Mouse (Mus musculus): ENCODE data around the gene Mrpl52. TPM values are rescaled to one million over a fixed set of nuclear protein-coding genes. Genes with fewer than 3 reads are reported as not detected.

Gene Mrpl52
- total RNA-seq (2021) = 10 to 100 TPM; 89.1 to 94.2 TPM

DNA sequence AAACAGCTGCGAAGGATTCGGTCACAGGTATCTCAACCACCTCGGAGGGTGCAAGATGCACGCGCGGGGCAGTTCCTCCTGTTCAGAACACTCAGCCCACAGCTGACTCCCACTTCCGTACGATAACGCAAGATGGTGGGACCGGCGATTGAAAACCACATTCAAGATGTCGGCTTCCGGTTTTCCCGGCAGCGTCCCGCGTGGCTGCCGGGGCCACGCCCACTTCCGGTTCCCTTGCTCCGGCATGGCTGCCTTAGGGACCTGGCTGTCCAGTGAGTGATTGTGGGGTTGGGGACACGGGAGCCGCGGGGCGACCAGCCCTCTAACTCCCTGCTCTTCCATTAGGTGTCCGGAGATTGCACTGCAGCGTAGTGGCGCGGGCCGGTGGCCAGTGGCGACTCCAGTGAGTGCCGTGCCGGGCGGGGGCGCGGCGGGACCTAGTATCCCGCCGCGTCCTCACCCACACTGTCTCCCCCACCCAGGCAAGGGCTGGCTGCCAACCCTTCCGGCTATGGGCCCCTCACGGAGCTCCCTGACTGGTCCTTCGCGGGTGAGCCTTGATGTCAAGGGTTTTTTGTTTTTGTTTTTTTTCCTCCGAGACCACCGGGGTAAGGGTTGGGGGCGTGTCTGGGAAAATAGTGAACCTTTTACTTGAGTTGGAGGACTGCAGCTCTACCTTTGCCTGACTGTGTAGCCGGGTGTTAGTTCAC lies at the start of gene Mrpl52:
TSS of gene Mrpl52 (plus strand) at position 221 of the 710 bp plus-strand sequence.
- intact Hi-C loops (cut with DNase I) = loop anchor here (2.0 to 5.0 kb wide), 3 partner anchors 22 to 200 kb away; partner anchors contain the start of genes Abhd4 and Dad1
- DNase-seq (ENCODE audit: low spot score in 2 of 2) = peak; percentile 94

DNA sequence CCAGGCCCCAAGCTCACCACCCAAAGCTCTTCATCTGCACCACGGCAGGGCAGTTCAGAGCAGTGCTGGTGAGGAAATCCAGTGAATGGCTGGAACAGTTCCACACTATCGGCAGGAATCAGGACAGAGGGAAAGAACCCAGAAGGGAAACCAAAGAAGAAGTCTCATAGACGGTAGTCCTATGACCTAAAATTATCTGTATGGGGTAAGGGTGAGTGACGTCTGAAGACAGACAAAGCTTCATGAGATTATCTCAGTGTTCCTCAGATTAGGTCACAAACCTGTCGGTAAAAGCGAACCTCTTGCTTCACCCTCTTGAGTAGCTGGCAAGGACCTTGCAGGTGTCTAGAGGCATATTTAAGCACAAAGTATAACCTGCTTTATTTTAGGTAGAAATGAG lies 49.5 kb upstream of the Mrpl52 start:
- intact Hi-C loops (cut with DNase I) = loop anchor here (2.0 kb wide), 1 partner anchor 36 kb away; no protein-coding TSS in a partner anchor
- no peak for DNase-seq (ENCODE audit: low spot score in 2 of 2)

DNA sequence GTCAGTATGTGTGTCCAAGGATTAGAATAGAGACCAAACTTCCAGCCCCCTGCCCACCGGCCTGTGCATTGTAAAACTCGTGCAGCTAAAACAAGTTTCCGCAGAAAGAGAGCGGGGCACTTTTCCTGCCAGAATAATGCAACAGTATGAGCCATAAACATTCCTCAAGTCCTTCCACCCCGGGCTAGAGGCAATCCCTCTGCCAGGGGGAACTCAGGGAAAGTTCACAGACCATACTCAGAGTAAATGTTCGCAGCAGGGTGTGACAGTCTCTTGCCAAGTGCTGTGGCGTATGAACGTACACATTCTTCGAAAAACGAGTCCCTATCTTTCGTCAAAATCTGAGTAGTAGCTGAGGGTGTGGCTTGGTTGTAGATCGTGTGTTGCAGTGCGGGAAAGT lies 47.1 kb upstream of the Mrpl52 start:
- no peak for DNase-seq (ENCODE audit: low spot score in 2 of 2)
- intact Hi-C loops (cut with DNase I) = no loop called here

DNA sequence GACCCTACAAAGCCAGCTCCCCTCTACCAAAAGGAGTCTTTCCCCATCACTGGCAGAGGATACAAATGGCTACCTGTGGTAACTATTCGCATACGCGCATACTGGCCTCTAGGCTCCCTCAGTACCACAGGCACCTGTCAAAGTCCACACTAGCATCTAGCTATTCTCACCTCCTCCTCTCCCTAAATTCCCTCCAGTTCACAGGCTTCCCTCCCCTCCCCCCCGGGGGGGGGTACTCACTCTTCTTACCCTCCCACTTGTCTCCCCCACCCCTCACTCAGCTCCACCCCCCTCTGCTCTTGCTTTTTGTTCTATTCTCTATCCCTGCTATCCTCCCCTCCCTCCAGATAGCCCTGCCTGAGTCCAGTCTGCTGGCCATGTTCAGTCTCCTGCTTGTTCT lies 46.1 kb upstream of the Mrpl52 start:
- no peak for DNase-seq (ENCODE audit: low spot score in 2 of 2)
- intact Hi-C loops (cut with DNase I) = no loop called here

DNA sequence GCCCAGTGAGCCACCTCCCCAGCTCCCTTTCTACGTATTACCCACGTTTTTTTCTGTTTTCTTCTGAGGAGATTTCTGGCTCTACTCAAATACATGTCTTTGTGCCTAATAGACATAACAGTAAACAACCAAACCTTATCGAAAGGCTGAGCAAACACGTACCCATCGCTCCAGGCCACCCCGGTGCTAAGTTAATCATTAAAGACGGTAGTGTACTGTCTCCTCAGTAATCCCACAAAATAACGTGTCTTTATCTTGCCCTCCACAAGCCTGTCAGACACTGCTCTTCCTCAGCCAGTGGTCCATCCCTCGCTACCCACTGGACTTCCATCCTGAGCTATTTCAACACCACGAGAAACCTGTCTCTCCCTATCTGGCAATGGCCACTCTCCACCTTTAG lies 44.9 kb upstream of the Mrpl52 start:
- DNase-seq (ENCODE audit: low spot score in 2 of 2) = no peak
- intact Hi-C loops (cut with DNase I) = no loop called here

DNA sequence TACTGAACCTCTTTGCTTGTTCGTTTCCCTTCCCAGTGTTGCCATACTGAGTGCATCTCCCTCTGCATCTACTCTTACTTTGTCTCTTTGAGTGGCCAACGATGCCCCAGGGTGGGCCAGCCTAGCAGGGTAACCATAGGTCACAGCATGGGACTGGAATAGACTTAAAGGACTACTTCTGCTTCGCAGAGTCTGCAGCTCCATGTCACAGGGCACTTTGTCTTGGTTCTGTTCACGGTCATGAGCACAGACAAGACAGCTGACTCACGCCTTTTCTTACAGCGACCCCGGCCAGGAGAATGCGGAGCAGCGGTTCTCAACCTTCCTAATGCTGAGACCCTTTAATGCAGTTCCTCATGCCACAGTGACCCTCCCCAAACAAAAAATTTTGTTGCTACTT lies 44.1 kb upstream of the Mrpl52 start:
- DNase-seq (ENCODE audit: low spot score in 2 of 2) = peak in 1 of 2 experiments; percentile 11
- intact Hi-C loops (cut with DNase I) = no loop called here

DNA sequence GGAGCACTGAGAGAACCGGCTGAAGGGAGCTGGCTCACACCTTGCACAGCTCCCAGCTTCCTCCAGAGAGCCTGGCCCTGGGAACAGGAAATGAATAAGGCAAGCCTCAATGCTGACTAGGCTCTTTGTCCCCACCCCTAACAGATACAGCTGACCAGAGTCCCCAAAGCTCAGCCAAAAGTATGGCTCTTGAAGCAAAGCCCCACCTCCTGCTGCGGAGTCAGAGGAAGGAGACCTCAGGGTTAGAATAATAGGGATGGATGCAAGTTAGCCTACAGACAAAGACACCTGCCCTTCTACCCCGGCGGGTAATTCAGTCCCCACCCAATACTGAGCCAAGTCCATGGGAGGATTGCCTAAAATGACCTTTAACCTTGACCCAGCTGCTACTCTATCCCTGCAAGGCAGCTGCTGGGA lies 43.3 kb upstream of the Mrpl52 start:
- intact Hi-C loops (cut with DNase I) = no loop called here
- DNase-seq (ENCODE audit: low spot score in 2 of 2) = no peak

DNA sequence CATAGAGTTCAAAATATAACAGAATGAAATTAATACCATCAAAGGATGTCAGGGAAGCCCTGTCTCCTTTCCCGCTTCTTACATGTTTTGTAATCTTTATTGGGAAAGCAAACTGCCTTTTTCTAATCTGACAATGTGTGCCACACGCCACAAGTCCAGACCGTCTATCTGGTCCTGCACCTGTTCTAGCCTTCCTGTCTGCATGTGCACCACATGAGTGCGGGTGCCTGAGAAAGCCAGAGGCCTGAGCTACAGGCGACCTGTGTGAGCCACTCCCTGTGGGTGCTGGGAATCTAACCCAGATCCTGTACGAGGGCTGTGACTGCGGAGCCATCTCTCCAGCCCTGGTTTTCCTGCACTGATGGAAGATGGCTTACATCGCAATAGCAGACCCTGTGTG lies 42.3 kb upstream of the Mrpl52 start:
- DNase-seq (ENCODE audit: low spot score in 2 of 2) = no peak
- intact Hi-C loops (cut with DNase I) = no loop called here

DNA sequence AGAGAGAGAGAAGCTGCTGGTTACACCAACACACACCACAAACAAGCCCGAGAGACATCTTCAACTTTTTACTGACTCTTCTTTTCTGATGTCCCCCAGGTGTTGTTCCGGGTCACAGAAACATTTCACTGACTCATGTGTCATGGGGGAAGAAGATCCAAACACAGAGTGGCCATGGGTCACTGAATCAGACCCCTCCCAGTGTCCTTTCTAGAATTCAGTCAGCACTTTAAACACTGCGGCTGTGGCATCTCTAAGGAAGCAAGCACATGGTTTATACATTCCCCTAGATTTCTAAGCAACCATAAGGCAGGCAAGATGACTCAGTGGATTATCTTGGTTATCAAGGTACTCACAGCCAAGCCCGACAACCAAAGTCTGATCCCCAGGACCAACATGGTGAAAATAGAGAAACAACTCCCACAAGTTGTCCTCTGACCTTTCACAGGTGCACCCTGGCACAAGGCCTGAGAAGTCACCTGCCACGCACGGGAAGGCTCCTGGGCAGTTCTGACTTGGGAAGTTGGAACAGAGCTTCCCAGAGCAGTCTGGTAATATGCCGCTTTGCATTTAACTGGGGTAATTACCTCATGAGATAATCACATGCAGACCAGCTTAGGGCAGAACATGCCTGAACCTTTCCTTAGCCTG lies 40.6 kb upstream of the Mrpl52 start:
- DNase-seq (ENCODE audit: low spot score in 2 of 2) = no peak
- intact Hi-C loops (cut with DNase I) = no loop called here

DNA sequence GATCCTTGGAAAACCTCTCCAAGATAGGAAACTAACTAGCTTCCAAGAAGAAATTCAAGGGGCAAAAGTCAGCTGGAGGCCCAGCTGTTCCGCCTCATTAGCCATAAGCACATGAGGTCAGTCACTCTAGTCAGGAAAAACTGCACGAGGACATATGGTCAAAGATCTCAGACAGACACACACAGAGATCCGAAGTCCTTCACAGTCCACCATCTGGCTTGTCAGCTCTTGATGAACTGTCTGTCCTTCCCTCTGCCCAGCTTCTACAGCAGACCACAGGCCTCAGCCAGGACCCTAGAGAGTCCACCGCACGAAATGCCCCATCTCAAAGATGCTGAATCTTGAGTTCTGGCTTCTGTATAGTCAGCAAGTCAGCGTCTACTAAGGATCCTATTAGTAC lies 39.2 kb upstream of the Mrpl52 start:
- intact Hi-C loops (cut with DNase I) = no loop called here
- no peak for DNase-seq (ENCODE audit: low spot score in 2 of 2)

DNA sequence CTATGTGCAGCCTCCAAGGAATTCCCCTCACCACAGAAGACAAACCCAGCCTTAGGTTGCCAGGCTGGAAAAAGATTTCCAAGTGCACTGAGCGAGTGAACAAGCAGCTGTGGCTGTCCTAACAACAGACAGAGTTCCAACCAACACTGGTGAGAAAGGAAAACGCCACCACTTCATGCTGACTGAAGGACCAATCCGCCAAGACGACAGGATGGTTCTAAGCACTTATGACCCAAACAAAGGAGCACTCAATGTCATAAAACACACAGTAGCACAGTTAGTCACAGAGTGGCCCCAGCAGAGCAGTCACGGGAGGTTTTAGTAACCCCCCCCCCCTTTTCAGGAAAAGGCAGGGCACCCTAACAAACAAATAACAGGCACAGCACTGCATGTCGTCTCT lies 35.9 kb upstream of the Mrpl52 start:
- intact Hi-C loops (cut with DNase I) = no loop called here
- no peak for DNase-seq (ENCODE audit: low spot score in 2 of 2)

DNA sequence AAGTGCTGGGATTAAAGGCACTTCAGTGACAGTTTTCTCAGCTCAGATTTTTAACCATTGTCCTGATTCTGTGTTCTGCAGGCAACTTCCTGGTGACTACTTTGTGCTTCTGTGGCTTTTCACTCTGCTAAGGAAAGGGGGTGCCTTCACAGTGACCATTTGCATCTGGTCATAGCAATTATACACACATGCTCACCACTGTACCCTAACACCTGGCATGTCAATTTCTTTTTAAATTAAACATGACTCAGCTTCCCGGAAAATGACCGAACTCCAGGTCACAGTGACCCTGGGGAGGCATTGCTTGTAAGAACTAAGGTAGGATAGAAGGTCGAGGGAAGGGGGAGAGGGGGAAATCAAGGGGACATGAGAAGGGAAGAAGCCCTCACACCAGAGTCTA lies 32.9 kb upstream of the Mrpl52 start:
- intact Hi-C loops (cut with DNase I) = no loop called here
- no peak for DNase-seq (ENCODE audit: low spot score in 2 of 2)

DNA sequence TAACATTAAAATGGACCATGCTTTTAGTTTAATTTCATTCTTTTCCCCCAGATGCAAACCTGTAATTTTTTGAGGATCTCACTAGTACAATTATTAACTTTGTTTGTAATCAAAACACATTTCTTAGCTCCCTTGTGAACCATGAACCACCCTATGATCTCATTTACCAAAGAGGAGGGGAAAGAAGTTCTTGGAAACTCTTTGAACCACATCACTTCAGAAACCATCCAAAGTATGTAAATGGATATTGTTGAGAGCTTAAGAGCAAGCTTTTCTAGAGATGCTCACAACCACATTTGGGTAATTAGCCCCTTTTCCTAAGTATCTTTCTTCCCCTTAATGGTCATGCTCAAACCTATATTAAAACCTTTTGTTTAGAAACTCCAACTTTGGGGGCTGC lies 32.4 kb upstream of the Mrpl52 start:
- no peak for DNase-seq (ENCODE audit: low spot score in 2 of 2)
- intact Hi-C loops (cut with DNase I) = no loop called here

DNA sequence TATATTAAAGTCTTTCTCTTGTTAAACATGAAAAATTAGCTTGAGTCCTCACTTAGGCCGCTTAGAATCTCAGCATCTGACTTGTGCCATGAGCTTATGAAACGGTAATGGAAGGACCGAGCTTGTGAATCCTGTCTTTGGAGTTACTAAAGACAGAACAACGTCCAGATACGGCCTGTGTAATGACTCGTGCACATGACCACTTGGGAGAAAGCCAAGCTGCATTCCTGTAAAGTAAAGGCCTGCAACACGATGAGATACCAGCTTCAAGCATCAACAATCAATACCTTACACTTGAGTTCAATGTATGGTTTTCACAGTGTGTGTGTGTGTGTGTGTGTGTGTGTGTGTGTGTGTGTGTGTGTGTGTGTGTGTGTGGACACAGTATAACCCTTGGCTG lies 30.0 kb upstream of the Mrpl52 start:
- intact Hi-C loops (cut with DNase I) = no loop called here
- DNase-seq (ENCODE audit: low spot score in 2 of 2) = no peak

DNA sequence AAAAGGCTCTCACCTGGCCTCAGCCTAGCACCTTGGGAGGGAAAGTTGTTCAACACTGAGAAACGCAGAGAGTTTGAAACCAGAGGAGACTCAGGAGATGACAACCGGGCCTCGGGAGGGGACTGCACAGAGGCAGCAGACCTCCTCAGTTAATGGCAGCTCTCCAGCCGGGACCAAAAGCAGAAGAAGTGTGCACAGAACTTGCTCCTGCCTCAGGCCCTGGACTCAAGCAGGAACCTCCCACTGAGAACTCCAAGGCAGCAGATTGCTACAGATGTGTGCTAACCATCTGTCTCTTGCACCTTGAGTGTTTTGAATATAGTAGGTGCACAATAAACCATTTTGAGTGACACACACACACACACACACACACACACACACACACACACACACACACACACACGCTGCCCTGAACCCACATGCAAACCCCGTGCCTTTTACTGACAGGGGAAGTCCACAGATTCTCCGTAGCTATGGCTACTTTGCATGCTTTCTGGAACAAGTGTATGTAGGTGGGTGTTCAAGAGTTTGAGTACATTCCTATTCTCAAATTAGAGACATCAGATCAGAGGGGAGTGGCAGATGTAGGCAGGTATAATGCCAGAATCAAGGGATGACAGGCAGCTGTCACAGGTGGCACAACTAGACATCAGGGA lies 28.7 kb upstream of the Mrpl52 start:
- DNase-seq (ENCODE audit: low spot score in 2 of 2) = peak in 1 of 2 experiments; percentile 15
- intact Hi-C loops (cut with DNase I) = no loop called here

DNA sequence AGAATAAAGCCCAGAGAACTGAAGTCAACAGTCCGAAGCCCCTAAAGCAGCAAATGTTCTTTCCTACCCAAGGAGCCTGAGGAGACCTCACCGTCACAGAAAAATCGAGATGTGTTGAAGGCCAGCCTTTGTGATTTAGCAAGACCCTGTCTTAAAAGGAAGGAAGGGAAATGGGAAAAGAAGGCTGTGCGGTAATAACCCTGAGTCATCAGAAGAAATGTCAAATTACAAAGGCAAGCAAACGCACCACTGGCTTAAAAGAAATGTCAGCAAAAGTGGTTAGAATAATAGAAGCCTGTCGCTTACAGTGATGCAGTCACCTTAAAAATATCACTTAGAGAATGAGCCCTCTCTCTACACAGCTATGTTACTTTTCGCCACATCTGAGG lies 28.2 kb upstream of the Mrpl52 start:
- intact Hi-C loops (cut with DNase I) = no loop called here

DNA sequence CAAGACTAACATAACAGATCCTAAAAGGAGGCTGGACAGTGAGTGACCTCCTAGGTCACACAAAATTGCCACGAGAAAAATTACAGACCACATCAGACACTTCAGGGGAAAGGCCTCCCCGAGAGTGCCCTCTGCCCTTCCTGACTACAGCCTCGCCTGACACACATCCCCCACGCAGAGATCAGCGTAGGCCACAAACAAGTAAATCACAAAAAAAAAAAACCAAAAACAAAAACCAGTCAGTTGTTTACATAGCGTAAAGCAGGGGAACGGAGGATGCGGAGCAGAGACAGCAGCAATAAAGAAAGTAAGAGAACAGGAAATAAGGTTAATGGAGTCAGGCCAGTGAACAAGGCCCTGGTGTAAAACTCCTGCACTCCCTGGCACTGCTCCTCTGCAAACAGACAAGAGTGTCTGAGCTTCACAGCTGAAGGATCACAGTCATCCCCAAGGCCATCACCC lies 27.8 kb upstream of the Mrpl52 start:
- intact Hi-C loops (cut with DNase I) = no loop called here
- DNase-seq (ENCODE audit: low spot score in 2 of 2) = no peak

More for the DNA sequence above, 28.2 kb upstream of the Mrpl52 start:
- DNase-seq (ENCODE audit: low spot score in 2 of 2) = no peak

DNA sequence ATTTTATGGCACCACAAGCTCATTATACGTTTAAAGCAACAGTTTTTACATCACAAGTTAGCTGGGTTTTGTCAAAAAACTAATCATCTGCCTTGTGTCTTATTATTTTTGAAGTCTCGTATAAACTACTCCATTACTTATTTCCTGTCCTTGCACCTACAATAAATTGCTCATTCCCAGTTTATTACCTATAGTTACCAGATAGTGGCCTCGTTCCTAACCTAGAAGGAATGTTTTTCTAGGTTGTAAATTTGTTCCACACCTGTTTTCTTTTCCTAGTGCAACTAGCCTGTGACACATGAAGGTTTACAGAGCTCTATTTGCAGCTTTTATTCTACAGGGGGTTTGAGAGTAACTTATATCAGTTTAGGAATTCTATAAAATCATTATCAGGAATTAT lies 25.0 kb upstream of the Mrpl52 start:
- no peak for DNase-seq (ENCODE audit: low spot score in 2 of 2)
- intact Hi-C loops (cut with DNase I) = no loop called here

DNA sequence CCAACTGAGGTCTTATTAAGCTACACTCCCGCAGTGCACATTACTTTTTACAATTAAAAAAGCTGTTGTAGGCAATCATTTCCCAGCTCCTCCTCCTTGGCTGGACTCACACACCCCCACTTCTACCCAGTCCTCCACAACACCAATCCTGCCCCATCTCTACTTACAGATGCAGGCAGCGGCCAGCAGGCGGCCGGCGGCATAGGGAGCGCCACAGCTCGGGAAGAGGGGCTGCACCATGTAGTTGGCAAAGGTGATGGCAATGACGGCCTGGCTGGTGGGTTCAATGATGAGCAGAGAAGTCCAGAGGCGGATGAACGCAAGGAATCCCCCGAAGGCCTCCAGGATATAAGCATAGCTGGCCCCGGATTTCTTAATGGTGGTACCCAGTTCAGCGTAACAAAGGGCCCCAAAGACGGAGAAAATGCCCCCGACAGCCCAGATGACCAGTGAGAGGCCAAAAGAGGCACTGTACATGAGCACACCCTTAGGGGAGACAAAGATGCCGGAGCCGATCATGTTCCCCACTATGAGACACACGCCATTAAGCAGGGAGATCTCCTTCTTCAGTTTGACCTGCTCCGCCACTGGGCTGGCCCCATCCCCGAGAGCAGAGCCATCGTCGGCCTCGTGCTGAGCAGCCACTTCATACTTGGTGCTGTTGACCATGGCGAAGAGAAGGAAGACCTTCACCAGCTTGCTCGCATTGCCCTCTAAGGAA lies 18.2 kb upstream of the Mrpl52 start:
- no peak for DNase-seq (ENCODE audit: low spot score in 2 of 2)
- intact Hi-C loops (cut with DNase I) = no loop called here

DNA sequence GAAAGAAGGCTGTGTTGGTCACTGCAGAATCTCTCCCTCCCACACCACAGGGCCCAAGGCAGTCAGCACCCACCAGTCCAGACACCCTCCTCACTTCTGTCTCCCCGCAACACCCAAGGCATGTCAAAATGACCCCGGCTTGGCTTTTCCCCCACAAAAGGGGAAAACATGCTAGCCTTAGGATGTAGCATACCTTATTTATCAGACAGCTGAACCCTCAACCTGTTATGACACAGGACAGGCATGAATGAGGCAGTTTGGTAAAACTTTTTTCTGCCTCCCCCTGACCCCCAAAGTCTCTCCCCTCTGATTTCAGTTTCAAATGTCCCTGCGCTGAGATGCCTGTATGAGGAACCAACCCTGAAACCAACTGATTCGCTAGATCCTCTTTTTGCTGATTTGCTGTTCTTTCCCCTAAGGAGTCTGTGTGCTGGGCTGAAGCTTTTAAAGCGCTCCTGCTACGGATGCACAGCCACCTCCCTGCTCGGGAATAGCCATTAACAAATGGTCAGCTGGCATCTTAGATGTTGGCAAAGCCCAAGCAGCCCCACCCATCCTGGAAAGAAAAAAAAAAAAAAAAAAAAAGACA lies 17.6 kb upstream of the Mrpl52 start:
- no peak for DNase-seq (ENCODE audit: low spot score in 2 of 2)
- intact Hi-C loops (cut with DNase I) = no loop called here
